Mouse (Mus musculus): ENCODE measurements around the gene Mrrf. TPM values are rescaled to one million over a fixed set of nuclear protein-coding genes. Genes with fewer than 3 reads are reported as not detected.

Gene Mrrf
- polyA plus RNA-seq, 1 experiment from 2014 or later, result 23.0 TPM

GRCm38 (mm10) chr2:36191098-36191941 is 55.1 kb downstream of the Mrrf start:
- H3K4me1 ChIP-seq, result peaks cover 14% of the 10 kb centered on the region
- peaks cover 4% of the 10 kb centered on the region; the same call in 1 of the 2 replicates for H3K27me3 ChIP-seq (ENCODE audit: low read depth, poor library complexity, severe bottlenecking)
- DNase-seq (ENCODE audit: low spot score), result no peak
- H3K36me3 ChIP-seq, result peaks cover 4% of the 10 kb centered on the region; the same call in 1 of the 2 replicates
- H3K27ac ChIP-seq, result no peak overlapping the region
- H3K4me3 ChIP-seq, result no peak overlapping the region
- H3K9me3 ChIP-seq (replicated peaks), result no peaks in the 10 kb centered on the region
- 40% methylated on average over 12 of the region's 12 CpGs for WGBS

- no peaks in the 10 kb centered on the region for H3K36me3 ChIP-seq
- no peak for DNase-seq (ENCODE audit: low spot score)
- H3K27me3 ChIP-seq (ENCODE audit: low read depth, poor library complexity, severe bottlenecking), result peaks cover 61% of the 10 kb centered on the region
- no peaks in the 10 kb centered on the region for H3K9me3 ChIP-seq (replicated peaks)
- no peak overlapping the region for H3K27ac ChIP-seq
- no peak overlapping the region for H3K4me3 ChIP-seq
- WGBS, result 68% methylated on average over 3 of the region's 3 CpGs
- peaks cover 3% of the 10 kb centered on the region for H3K4me1 ChIP-seq
Measured at GRCm38 (mm10) chr2:36197021-36197420, 60.8 kb downstream of the Mrrf start.

- Histone ChIP-seq H3K4me1 (peaks cover 14% of the 10 kb centered on the region), H3K4me3 (no peak overlapping the region), H3K27ac (no peak overlapping the region), H3K9me3 (replicated peaks) (no peaks in the 10 kb centered on the region), H3K36me3 (no peaks in the 10 kb centered on the region), H3K27me3 (ENCODE audit: low read depth, poor library complexity, severe bottlenecking) (peaks cover 72% of the 10 kb centered on the region)
- WGBS, result 26% methylated on average over 20 of the region's 20 CpGs
- no peak for DNase-seq (ENCODE audit: low spot score)
Measured at GRCm38 (mm10) chr2:36197919-36198881, 62.0 kb downstream of the Mrrf start.

DNA sequence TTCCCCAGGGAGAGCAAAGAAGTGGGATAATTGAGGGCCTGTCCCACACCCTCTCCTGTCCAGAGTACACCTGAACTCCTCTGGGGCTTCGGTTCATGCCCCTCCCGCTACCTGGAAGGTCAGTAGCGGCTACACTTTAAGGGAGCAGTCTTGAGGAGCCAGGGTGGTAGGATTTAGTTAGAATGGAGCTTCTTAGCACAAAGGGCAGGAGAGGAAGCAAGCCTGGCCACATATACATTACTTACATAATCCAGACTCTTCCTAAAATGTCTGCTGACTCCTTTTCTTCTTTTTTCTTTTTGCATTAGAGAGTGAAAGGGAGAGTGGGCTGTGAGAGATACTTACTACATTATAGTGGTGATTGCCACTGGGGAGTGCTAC is 62.7 kb downstream of the Mrrf start:
- no peak for DNase-seq (ENCODE audit: low spot score)
- H3K4me3 ChIP-seq, result no peak overlapping the region
- H3K27ac ChIP-seq, result no peak overlapping the region
- no peaks in the 10 kb centered on the region for H3K36me3 ChIP-seq
- H3K9me3 ChIP-seq (replicated peaks), result no peaks in the 10 kb centered on the region
- H3K27me3 ChIP-seq (ENCODE audit: low read depth, poor library complexity, severe bottlenecking), result peaks cover 79% of the 10 kb centered on the region
- WGBS, result 21% methylated on average over 3 of the region's 3 CpGs
- peaks cover 21% of the 10 kb centered on the region for H3K4me1 ChIP-seq

DNA sequence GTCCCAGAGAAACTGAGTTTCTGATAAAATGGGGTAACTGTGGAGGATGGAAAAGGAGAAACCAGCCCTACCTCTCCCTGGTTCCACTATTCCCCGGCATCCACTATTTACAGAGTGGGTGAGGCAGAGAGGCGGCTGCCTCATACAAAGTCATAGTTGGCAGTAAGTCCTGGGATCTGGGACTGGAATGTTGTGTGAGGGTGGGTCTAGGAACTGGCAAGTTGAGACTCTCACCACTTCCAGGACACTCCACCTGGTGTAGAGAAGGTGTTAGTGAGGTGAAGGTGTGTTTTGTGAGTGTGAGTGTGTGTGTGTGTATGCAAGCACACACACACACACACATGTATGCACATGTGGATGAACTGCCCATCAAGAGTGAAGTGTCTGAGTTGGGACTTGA is 64.6 kb downstream of the Mrrf start:
- no peak for DNase-seq (ENCODE audit: low spot score)
- Histone ChIP-seq H3K36me3 (no peaks in the 10 kb centered on the region), H3K9me3 (replicated peaks) (no peaks in the 10 kb centered on the region), H3K27me3 (ENCODE audit: low read depth, poor library complexity, severe bottlenecking) (peaks cover 92% of the 10 kb centered on the region), H3K4me1 (peaks cover 22% of the 10 kb centered on the region), H3K4me3 (no peak overlapping the region), H3K27ac (no peak overlapping the region)
- 87% methylated on average over 2 of the region's 2 CpGs for WGBS

GRCm38 (mm10) chr2:36201756-36202610 is 65.8 kb downstream of the Mrrf start:
- Histone ChIP-seq H3K36me3 (no peaks in the 10 kb centered on the region), H3K4me1 (peaks cover 34% of the 10 kb centered on the region), H3K27ac (no peak overlapping the region), H3K27me3 (ENCODE audit: low read depth, poor library complexity, severe bottlenecking) (peaks cover 85% of the 10 kb centered on the region), H3K4me3 (no peak overlapping the region), H3K9me3 (replicated peaks) (no peaks in the 10 kb centered on the region)
- DNase-seq (ENCODE audit: low spot score), result peak; percentile 37
- 27% methylated on average over 18 of the region's 18 CpGs for WGBS

DNA sequence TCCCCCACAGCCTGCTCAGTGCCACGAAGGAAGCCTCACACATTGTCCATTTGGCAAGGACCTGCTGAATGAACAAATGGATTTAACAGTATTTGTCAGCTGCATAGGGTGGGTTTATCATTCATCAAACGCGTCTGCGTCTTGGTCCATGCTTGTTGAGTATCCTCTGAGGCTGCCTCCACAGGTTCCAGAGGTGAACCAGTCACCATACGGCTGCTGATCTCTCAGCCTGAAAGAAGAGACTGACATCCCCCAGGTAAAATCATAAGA is 66.4 kb downstream of the Mrrf start:
- 17% methylated on average over 5 of the region's 5 CpGs for WGBS
- no peak overlapping the region for H3K27ac ChIP-seq
- no peak for DNase-seq (ENCODE audit: low spot score)
- no peaks in the 10 kb centered on the region for H3K9me3 ChIP-seq (replicated peaks)
- peaks cover 79% of the 10 kb centered on the region for H3K27me3 ChIP-seq (ENCODE audit: low read depth, poor library complexity, severe bottlenecking)
- peaks cover 40% of the 10 kb centered on the region for H3K4me1 ChIP-seq
- H3K4me3 ChIP-seq, result peak overlapping the region; percentile 50
- no peaks in the 10 kb centered on the region for H3K36me3 ChIP-seq

DNA sequence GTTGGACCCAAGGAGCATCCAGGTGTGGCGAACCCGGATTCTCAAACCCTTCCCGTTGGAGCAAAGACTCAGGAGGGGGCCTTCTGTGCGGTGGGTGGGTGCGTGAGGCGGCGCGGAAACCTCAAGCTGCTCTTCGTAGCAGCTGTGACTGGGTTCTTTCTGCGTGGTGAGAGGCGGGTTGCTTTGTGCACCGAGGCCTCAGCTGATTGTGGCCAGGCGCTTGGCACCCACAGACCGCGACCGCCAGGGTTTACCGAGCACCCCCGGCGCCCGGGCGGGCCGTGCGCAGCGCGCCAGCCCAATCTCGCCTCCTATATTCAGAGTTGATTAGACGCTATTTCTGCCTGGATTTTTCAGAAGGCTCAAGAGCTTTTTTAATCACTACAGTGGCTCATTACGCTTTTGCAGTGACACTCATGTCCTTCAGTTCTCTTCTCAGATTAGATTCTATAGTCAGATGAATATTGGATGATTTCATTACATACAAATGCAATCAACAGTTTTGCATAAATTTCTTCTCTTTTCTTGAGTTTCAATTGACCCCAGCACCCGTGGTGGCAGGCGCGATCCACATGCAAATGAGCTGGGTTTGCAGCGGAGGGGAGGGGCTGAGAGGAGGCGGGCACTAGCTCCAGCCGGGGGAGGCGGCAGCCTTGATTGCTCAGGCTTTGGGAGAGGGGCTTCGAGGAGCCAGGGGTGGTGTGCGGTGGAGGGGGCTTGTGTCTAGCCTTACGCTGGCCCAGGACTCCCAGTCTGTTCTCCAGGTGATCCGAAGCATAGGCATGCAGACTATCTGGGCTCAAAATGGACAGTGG is 67.0 kb downstream of the Mrrf start:
- H3K27ac ChIP-seq, result no peak overlapping the region
- no peaks in the 10 kb centered on the region for H3K36me3 ChIP-seq
- WGBS, result 1% methylated on average over 39 of the region's 39 CpGs
- H3K4me3 ChIP-seq, result peak overlapping the region; percentile 50
- no peaks in the 10 kb centered on the region for H3K9me3 ChIP-seq (replicated peaks)
- peaks cover 42% of the 10 kb centered on the region for H3K4me1 ChIP-seq
- H3K27me3 ChIP-seq (ENCODE audit: low read depth, poor library complexity, severe bottlenecking), result peaks cover 73% of the 10 kb centered on the region
- DNase-seq (ENCODE audit: low spot score), result peak; percentile 61

- 48% methylated on average over 4 of the region's 4 CpGs for WGBS
- Histone ChIP-seq H3K36me3 (no peaks in the 10 kb centered on the region), H3K27ac (no peak overlapping the region), H3K4me1 (peaks cover 40% of the 10 kb centered on the region), H3K4me3 (no peak overlapping the region), H3K9me3 (replicated peaks) (no peaks in the 10 kb centered on the region), H3K27me3 (ENCODE audit: low read depth, poor library complexity, severe bottlenecking) (peaks cover 70% of the 10 kb centered on the region)
- no peak for DNase-seq (ENCODE audit: low spot score)
Measured at GRCm38 (mm10) chr2:36204595-36204994, 68.4 kb downstream of the Mrrf start.

GRCm38 (mm10) chr2:36207071-36207470 is 70.9 kb downstream of the Mrrf start:
- Histone ChIP-seq H3K27ac (peak overlapping the region; percentile 27; the same call in 1 of the 2 replicates), H3K9me3 (replicated peaks) (no peaks in the 10 kb centered on the region), H3K27me3 (ENCODE audit: low read depth, poor library complexity, severe bottlenecking) (peaks cover 68% of the 10 kb centered on the region), H3K4me1 (peaks cover 57% of the 10 kb centered on the region), H3K36me3 (no peaks in the 10 kb centered on the region), H3K4me3 (no peak overlapping the region)
- peak; percentile 63 for DNase-seq (ENCODE audit: low spot score)
- WGBS, result 15% methylated on average over 11 of the region's 11 CpGs

- peaks cover 34% of the 10 kb centered on the region for H3K27me3 ChIP-seq (ENCODE audit: low read depth, poor library complexity, severe bottlenecking)
- WGBS, result 3% methylated on average over 34 of the region's 34 CpGs
- H3K4me1 ChIP-seq, result peaks cover 59% of the 10 kb centered on the region
- peak; percentile 63 for DNase-seq (ENCODE audit: low spot score)
- H3K9me3 ChIP-seq (replicated peaks), result no peaks in the 10 kb centered on the region
- H3K36me3 ChIP-seq, result no peaks in the 10 kb centered on the region
- H3K4me3 ChIP-seq, result peak overlapping the region; percentile 41
- H3K27ac ChIP-seq, result peak overlapping the region; percentile 75
Measured at GRCm38 (mm10) chr2:36210796-36211195, 74.6 kb downstream of the Mrrf start.

DNA sequence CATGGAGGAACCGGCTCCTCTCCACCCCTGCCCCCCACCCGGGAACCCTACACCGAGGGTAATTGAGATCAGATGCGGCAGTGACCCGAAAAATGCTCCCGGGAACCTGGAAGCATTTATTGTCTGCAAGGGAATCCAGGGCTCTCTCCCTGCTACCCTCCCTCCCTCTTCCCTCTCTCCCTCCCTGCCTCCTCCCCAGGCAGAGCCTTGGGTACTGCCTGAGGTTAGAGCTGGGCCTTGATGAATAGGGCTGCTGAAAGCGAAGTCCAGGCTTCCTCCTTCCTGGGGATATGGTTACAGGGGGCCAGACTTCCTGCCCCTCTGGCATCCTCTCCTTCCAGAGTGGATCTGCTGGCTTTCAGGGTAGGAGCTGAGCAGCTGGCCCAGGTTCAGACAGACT is 75.6 kb downstream of the Mrrf start:
- Histone ChIP-seq H3K4me3 (no peak overlapping the region), H3K27me3 (ENCODE audit: low read depth, poor library complexity, severe bottlenecking) (peaks cover 34% of the 10 kb centered on the region), H3K4me1 (peaks cover 58% of the 10 kb centered on the region), H3K36me3 (no peaks in the 10 kb centered on the region), H3K9me3 (replicated peaks) (no peaks in the 10 kb centered on the region), H3K27ac (peak overlapping the region; percentile 68)
- DNase-seq (ENCODE audit: low spot score), result peak; percentile 80
- 2% methylated on average over 7 of the region's 7 CpGs for WGBS
